Mouse (Mus musculus) embryo, embryonic 10.5 days (tissue): ENCODE results near the gene Gm2115.

Source experiments
- DNase-seq: peaks from one replicate; pipeline ENCODE4 v3.0.0-alpha.2; 2015; ENCODE audit warnings: low spot score

The Gm2115 gene

GRCm38 (mm10) chr7:84528796-84529533 is at the start of gene Gm2115:
Gm2115 (plus strand) TSS chr7:84528954.
- peak; percentile 66 for DNase-seq

GRCm38 (mm10) chr7:84483447-84484407 is 45.0 kb upstream of the Gm2115 start:
- no peak for DNase-seq

DNA sequence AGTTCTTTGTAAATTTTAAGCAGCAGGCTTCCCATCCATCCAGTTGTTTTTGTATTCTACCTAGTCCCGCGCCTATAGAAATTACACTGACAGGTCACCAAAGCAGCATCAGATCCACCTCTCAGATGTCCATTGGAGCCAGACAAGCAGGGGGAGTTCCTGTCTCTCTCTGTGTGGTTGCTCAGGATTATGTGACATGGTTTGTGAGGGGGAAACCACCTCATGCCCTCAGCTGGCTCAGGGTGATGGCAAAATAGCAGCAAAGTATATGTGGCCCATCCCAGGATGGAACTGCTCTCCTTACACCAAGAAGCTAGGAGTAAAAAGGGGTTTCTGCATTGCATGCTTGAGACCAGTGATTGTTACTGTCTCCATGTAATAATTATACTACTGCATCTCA is 42.3 kb upstream of the Gm2115 start:
- no peak for DNase-seq

DNA sequence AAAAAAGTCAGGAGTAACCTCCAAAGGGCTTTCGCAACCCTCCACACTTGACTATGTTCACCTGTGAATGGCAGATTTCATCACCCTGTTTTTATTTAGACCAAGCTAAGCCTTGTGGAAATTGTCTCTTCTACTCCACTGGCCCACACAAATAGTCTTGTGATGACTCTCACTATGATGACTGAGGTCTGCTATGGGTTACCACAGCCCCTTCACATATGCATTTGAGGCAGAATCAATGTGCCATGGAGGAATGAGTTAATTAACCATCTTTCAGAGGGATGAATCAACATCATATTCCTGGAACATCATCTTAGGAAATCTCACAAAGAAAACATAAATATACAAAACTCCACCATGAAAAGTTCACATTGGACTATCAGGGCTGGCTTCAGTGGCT is 25.6 kb upstream of the Gm2115 start:
- DNase-seq, result no peak

GRCm38 (mm10) chr7:84518533-84519198 is 10.1 kb upstream of the Gm2115 start:
- DNase-seq, result no peak

- no peak for DNase-seq
Observed at GRCm38 (mm10) chr7:84521329-84521728, 7.4 kb upstream of the Gm2115 start.

DNA sequence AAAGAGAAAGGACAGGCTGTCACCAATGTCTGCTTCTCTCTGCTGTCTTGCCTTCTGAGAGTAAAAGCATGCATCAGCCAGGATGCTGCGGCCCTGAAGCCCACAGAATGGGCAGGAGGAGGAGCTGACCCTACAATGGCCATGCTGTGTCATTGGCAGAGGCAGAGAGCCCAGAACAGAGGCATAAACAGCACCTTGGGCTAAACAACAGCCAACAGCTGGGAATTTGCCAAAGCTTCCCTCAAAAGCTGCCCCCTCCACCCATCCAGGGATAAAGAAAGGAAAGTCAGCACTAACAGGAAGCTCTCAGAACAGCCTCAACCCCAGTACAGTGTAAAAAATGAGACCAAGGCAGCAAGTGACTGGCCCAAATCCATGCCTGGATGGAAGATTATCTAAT is 6.3 kb upstream of the Gm2115 start:
- no peak for DNase-seq

GRCm38 (mm10) chr7:84526171-84526570 is 2.6 kb upstream of the Gm2115 start:
- DNase-seq, result no peak

GRCm38 (mm10) chr7:84532795-84533194 is 4.0 kb downstream of the Gm2115 start:
- no peak for DNase-seq

GRCm38 (mm10) chr7:84534632-84535031 is 5.9 kb downstream of the Gm2115 start:
- no peak for DNase-seq

DNA sequence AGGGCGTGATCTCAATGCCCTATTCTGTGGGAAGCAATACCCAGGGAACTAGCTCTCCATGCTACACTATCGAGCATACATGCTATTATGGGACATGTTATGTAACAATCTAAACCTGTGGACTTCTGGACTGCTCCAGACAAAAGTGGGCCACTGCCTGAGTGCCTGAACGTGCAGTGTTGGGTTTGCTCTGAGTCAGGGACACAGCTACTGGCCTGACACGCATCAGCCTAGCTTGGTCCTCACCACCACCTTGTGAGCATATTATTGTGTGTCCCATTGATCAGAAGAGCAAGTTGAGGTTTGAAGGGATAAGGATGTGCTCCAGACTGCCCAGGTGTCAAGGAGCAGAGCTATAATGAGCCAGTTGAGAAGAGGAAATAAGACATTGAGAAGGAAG is 16.2 kb downstream of the Gm2115 start:
- DNase-seq, result no peak

GRCm38 (mm10) chr7:84546667-84547066 is 17.9 kb downstream of the Gm2115 start:
- DNase-seq, result no peak

DNA sequence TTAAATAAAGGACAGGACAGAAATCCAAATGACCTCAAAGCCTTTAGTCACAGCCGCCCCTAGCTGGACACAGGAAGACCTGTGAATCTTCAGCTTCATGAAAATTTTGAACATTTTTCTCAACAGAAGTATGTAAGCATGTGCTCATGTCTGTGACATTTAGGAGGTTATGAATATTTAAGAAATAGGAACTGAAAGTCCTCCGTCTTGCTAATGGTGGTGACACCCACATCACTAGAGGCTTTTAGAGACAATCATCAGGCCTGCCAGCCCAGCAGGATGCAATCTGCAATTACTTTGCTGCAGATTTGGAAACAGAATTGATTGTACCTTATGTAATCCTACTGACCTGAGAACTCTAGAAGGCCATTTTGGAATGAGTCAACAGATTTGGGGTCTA is 22.7 kb downstream of the Gm2115 start:
- DNase-seq, result no peak

DNA sequence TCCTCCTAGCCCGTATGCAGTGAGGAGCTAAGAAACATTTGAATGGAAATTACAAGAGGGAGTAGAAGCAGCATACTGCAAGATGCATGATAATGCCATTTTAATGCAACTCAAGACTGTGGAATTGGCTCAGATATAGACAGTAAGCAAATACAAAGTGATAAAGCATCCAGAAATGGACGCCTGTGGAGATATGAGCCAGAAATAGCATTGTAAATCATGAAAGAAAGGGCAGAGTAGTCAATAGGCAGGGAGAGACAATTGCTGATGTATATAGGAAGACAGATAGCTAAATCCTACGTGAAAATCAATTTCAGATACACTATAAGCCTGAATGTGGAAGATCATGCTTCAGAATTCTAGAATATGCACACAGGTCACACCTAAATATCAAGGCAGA is 26.5 kb downstream of the Gm2115 start:
- no peak for DNase-seq

- DNase-seq, result peak; percentile 25
Observed at GRCm38 (mm10) chr7:84557332-84557731, 28.6 kb downstream of the Gm2115 start.

DNA sequence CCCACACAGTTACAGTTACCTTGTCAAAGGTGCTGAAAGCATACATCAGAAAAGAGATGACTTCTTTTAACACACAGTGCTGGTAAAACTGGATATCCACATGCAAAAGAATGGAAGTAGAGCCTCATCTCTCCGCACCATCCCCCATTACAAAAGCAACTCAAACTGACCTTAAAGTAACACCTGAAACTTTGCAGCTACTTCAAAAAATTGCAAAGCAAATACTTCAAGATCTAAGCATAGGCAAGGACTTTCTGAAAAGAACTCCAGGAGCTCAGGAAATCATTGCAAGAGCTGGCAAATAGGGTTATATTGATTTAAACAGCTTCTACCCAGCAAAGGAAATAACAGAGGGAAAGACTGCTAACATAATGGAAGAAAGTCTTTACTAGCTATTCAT is 31.7 kb downstream of the Gm2115 start:
- DNase-seq, result no peak

DNA sequence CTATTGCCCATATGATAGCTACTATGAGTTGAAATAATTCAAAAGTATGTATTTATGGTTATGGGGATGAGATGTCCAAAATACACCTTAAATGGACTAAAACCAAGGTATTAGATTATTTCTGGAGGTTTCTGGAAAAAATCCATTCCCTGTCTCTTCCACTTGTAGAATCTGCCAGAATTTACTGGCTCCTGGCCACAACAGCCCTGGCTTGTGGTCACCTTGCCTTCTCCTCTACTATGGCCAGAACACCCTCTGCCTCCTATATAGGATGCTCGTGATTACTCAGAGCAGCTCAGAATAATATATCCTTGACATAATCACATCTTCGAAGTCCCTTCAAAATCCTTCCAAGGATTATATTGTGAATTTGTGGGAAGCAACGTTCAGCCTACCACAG is 35.5 kb downstream of the Gm2115 start:
- DNase-seq, result no peak

DNA sequence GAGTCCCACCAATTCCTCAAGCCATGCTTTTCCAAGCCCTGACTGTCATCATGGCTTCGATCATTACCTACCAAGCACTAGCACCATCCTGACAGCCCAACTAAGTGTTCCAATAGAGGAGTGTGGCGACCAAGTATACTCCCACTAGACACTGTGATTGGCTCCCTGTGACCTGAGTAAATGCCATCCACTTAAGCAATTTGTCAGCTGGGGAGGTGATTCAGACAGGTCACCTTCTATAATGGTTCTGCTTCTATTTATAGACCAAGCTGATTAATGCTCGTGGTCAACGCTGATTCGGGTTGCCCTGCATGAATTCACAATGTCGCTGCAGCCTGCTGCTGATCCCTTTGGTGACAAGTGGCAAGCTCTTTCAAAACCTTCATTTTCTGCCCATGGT is 37.4 kb downstream of the Gm2115 start:
- no peak for DNase-seq

GRCm38 (mm10) chr7:84577034-84577433 is 48.3 kb downstream of the Gm2115 start:
- DNase-seq, result no peak

DNA sequence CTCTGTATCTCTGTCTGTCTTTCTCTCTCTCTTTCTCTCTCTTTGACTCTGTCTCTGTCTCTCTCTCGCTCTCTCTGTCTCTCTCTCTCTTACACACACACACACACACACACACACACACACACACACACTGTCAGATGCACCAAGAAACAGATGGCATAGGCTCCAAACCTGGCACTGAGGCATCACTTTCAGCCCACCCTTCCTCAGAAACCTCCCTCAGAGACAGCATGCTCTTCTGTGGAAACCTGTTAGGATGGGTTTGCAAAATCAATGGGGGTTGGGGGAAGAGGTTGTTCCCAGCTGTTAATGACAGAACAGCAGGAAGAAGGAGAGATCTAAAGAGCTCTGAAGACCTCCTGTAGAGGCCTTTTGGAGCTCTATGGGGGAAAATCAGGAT is 50.1 kb downstream of the Gm2115 start:
- DNase-seq, result no peak

DNA sequence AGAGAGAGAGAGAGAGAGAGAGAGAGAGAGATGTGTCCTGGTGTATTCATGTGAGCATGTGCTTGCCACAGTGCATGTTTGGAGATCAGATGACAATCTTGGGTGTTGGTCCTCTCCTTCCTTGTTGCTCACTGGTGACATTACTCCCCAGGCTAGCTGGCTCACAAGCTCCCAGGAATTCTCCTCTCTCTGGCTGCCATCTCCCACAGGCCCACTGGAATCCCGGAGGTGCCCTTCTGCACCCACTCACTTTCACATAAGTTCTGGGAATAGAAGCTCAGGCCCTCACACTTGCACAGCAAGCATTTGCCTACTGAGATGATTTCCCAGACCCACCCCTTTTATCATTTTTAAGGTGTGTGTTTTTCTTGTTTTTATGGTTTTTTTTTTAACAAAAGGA is 51.0 kb downstream of the Gm2115 start:
- no peak for DNase-seq

DNA sequence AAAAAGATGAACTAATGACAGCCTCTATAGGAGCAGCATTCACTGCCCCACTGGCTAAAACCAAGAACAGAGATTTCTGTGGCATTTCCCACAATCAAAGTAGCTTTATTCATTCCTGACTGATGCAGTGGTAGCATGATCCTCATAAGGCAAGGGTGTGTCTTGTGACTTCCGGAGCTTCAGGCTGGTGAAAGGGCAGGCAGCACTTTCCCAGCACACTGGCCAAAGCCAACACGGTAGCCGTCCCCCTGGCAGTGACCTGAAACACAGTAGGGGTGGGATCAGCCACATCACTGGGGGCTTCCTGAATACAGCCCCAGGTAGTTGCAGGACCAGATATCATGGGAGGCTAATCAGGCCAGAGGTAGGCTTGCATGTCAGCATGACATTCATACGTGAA is 56.3 kb downstream of the Gm2115 start:
- DNase-seq, result no peak
